ENCODE assay signal across 7 mouse cellular contexts in genomic region chr8:115008624-115009620, GRCm38 (mm10).
DNase-seq lines count a peak whose midpoint lies in the region.

No protein-coding gene starts in this region.

- intact Hi-C loops in left cerebral cortex, postnatal 4 days (cut with DNase I): no loop called here
- intact Hi-C loops in left cerebral cortex, postnatal 36 days (cut with DNase I): loop anchor here (10.0 kb wide), 1 partner anchor 146 kb away; no protein-coding TSS in a partner anchor
- intact Hi-C loops in gastrocnemius, postnatal 36 days (cut with DNase I): no loop called here

- peak; percentile 19 for DNase-seq in left cerebral cortex, postnatal 4 days
- DNase-seq in left cerebral cortex, postnatal 36 days (ENCODE audit: low spot score in 2 of 2): no peak
- peak; percentile 12 for DNase-seq in adrenal gland, postnatal 25 days
- peak; percentile 36 for DNase-seq in cerebellum, adult 9-10 months
- peak; percentile 34 for DNase-seq in lung, postnatal 36 days
- no peak for DNase-seq in gastrocnemius, postnatal 36 days
- DNase-seq in left cerebral cortex, adult 11 months (ENCODE audit: low spot score): no peak

Comparison
In these comparisons a context has a peak if more than half of its experiments do, and no peak if none do; other contexts are left out.
1. DNase-seq: peak in left cerebral cortex, postnatal 4 days (single experiment), adrenal gland, postnatal 25 days (single experiment), cerebellum, adult 9-10 months (single experiment) and lung, postnatal 36 days (single experiment); none in left cerebral cortex, postnatal 36 days (0 of 2), gastrocnemius, postnatal 36 days (0 of 2) and left cerebral cortex, adult 11 months (single experiment).